Mouse (Mus musculus) gastrocnemius, adult 2 months (tissue): ENCODE results near the gene Bicdl2. TPM values are rescaled to one million over a fixed set of nuclear protein-coding genes. Genes with fewer than 3 reads are reported as not detected.

ENCODE experiments used
- DNase-seq: peaks from one replicate; pipeline ENCODE4 v3.0.0; 2022
- H3K27ac ChIP-seq: fragments of 200-600 bp; 2 replicates; pipeline ENCODE4 v1.8.1; 2022; ENCODE audit warnings: mild to moderate bottlenecking
- H3K4me3 ChIP-seq: fragments of 200-600 bp; 2 replicates; pipeline ENCODE4 v1.8.1; 2022; ENCODE audit warnings: mild to moderate bottlenecking, moderate library complexity
- CTCF ChIP-seq: fragments of 200-600 bp; IDR thresholded peaks from 2 replicates; pipeline ENCODE4 v1.8.1; 2022; ENCODE audit warnings: antibody characterized with exemption, mild to moderate bottlenecking, moderate library complexity
- intact Hi-C: fragments of 180-260 bp; cut with DNase I; formaldehyde crosslinking; loops from one replicate; pipeline ENCODE4 v1.15.1; 2025
- long read RNA-seq, 2 experiments: library from polyadenylated mRNA; stranded (forward); transcript quantifications; one replicate each; pipeline ENCODE4 v2.0.0; 2021
- total RNA-seq, 2 experiments: library from RNA; stranded (reverse); gene quantifications; 2 replicates each; pipeline ENCODE4 v1.2.3; 2021

The Bicdl2 gene
- total RNA-seq: not detected
- long read RNA-seq, experiment 1: 0 reads
- long read RNA-seq, experiment 2: 0 reads

DNA sequence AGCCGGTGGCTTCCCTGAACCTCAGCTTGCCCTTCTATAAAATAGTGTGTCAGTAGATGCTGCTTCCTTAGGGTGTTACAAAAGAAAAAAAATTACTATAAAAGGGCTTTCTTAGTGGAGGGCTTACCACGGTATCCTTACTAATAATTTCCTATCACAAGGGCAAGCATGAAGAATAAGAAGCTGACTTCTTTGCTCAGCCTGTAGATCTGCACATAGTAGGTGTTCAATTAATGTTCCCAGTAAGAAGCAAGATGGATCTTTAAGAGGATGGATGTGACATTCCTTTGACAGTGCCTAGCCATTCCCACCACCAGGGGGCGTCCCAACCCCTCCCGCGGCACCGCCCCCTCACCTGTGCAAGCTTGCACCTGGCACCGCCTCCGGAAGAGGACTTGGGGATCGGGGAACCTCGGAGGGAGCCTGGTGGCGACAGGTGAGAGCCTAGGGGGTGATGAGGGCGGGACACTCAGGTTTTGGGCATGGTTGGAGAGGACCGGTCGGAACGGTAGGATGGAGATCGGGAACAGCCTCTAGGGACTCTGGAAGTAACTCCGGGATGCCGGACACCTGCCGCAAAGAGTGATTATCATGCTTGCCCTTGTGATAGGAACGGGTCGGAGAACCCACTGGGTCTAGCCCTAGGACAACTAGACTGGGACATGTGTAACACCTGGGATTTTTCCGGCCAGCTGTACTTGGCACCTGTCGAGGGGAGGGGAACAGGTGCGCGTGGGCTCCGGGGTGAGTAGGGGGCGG, at the start of gene Bicdl2:
Bicdl2 (plus strand) TSS at position 390 of the 759 bp plus-strand sequence.
- Histone ChIP-seq H3K27ac (no peak within 1 kb of the TSS), H3K4me3 (peak within 1 kb of the TSS; percentile 28)
- TF ChIP-seq CTCF: peak; percentile 82
- DNase-seq: peak; percentile 54
- intact Hi-C loops: loop anchor here (2.0 kb wide), 1 partner anchor 47 kb away; no protein-coding TSS in a partner anchor

- no peak for DNase-seq
- intact Hi-C loops: no loop called here
- TF ChIP-seq CTCF: no peak
- Histone ChIP-seq H3K4me3 (no peak overlapping the region), H3K27ac (no peak overlapping the region)
Observed at GRCm38 (mm10) chr17:23617087-23617486, 43.2 kb upstream of the Bicdl2 start.

- Histone ChIP-seq H3K4me3 (no peak overlapping the region), H3K27ac (no peak overlapping the region)
- intact Hi-C loops: no loop called here
- TF ChIP-seq CTCF: no peak
- DNase-seq: no peak
Observed at GRCm38 (mm10) chr17:23620351-23620750, 40.0 kb upstream of the Bicdl2 start.

DNA sequence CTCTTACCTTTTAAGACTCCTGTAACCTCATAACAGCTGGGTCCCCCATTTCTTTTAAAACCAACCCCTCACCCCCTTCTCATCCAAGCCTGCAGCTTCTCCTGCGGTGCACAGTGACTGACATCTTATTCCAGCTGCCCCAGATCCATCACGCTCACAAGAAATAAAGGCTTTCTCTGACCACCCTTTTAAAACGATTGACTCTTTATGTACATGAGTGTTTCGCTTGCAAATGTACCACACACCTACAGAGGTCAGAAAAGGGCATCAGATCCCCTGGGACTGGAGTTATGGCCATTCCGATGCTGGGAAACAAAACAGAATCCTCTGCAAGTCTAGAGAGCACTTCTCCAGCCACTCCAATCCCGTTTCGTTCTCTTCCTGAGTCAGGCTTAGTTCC, 32.5 kb upstream of the Bicdl2 start:
- no peak for TF ChIP-seq CTCF
- Histone ChIP-seq H3K27ac (no peak overlapping the region), H3K4me3 (no peak overlapping the region)
- no peak for DNase-seq
- intact Hi-C loops: loop anchor here (2.0 kb wide), 1 partner anchor 57 kb away; no protein-coding TSS in a partner anchor

- Histone ChIP-seq H3K4me3 (peak overlapping the region; percentile 43), H3K27ac (no peak overlapping the region)
- intact Hi-C loops: no loop called here
- DNase-seq: peak; percentile 78
- peak; percentile 89 for TF ChIP-seq CTCF
Observed at GRCm38 (mm10) chr17:23630195-23631020, 29.9 kb upstream of the Bicdl2 start.

DNA sequence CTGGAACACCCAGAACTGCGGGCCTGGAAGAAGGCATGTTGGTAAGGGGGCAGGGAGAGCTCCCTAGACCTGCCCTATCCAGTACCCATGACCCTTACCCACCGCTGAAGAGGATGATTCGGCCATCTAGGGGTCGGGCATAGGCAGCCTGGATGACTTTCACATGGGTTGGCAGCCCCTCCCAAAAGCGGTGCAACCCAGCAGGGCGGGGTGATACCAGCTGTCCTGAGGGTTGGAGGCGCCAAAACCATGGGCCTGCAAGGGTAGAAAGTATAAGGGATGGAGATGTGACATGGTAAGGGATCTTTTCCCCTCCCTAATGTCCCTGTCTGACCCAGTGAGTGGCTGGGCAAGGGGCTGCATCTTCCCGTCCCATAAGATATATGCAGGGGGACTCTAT, 29.1 kb upstream of the Bicdl2 start:
- Histone ChIP-seq H3K27ac (no peak overlapping the region), H3K4me3 (no peak overlapping the region)
- TF ChIP-seq CTCF: no peak
- intact Hi-C loops: no loop called here
- DNase-seq: no peak

GRCm38 (mm10) chr17:23644613-23645495, 15.5 kb upstream of the Bicdl2 start, which contains the start of gene Mmp25:
TSS of gene Mmp25 (minus strand) at chr17:23645277.
- intact Hi-C loops: no loop called here
- DNase-seq: no peak
- no peak for TF ChIP-seq CTCF
- peak within 1 kb of the TSS; percentile 65 for H3K4me3 ChIP-seq
- no peak within 1 kb of the TSS for H3K27ac ChIP-seq

DNA sequence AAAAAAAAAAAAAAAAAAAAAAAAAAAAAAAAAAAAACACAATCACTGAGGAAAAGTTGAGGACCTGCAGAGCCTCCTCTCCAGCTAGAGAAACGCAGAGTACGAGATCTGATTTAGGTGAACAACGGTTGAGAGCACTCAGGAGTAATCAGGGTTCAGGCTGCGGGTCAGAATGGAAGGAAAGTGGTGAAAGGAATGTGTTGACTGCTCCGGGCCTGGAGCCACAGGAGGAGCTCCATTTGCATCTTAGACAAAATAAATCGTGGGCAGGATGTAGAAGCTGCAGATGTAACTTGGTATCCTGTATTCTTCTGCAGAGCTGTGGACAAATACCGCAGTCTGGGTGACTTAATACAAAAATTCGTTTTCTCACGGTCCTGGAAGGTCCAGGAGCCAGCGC, 14.4 kb upstream of the Bicdl2 start:
- H3K27ac ChIP-seq: no peak overlapping the region
- intact Hi-C loops: no loop called here
- H3K4me3 ChIP-seq: no peak overlapping the region
- no peak for TF ChIP-seq CTCF
- no peak for DNase-seq

DNA sequence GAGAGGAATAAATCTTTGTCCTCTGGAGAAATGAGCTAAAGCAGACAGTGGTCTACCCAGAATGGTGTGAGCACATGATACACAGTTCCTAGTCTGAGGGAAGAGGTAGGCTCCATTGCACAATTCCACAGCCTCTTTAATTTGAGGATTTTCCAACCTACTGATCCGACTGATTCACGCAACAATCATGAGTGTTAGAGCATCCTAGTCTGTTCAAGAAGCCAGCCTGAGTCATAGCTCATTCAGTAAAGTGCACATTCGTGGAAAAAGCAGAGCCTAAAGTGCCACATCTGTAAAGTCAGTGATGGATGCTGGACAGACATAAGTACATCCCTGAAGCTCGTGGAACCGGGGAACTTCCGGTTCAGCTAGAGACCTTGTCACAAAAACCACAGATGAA, 8.9 kb upstream of the Bicdl2 start:
- TF ChIP-seq CTCF: no peak
- no peak overlapping the region for H3K27ac ChIP-seq
- no peak for DNase-seq
- no peak overlapping the region for H3K4me3 ChIP-seq
- intact Hi-C loops: no loop called here

DNA sequence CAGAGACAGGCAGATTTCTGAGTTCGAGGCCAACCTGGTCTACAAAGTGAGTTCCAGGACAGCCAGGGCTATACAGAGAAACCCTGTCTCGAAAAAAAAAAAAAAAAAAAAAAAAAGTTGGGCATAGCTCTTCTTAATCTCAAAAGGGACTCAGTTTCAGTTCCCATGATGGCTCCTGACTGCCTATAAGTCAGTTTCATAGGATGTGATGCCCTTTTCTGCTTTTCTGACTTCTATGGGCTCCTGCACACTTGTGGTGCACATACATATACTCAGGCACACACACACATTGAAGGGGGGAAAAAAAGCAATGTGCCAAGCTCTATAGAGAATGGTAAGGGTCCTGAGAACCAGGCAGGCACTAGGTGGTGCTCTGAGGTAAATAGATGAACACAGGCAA, 7.0 kb upstream of the Bicdl2 start:
- Histone ChIP-seq H3K27ac (no peak overlapping the region), H3K4me3 (no peak overlapping the region)
- intact Hi-C loops: no loop called here
- TF ChIP-seq CTCF: no peak
- DNase-seq: no peak

DNA sequence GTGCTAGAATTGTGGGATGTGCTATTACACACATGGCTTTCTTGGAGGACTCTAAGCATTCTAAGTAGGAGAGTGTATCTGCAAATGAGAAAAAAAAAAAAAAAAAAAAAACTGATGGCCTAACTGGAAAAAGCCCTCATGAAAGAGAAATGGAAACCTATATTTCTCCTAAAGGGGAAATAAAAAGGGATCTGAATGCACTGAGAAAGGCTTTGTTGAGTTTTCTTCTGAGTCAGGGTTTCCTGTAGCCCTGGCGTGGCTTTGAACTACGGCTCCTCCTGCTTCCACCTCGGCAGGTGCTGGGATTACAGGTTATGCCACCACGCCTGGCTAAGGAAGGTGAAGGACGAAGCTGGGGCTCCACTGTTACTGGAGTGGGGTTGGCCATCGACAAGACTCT, 6.3 kb upstream of the Bicdl2 start:
- no peak overlapping the region for H3K4me3 ChIP-seq
- no peak for TF ChIP-seq CTCF
- H3K27ac ChIP-seq: no peak overlapping the region
- intact Hi-C loops: no loop called here
- DNase-seq: no peak

- no peak for TF ChIP-seq CTCF
- no peak overlapping the region for H3K27ac ChIP-seq
- H3K4me3 ChIP-seq: no peak overlapping the region
- no peak for DNase-seq
- intact Hi-C loops: no loop called here
Observed at GRCm38 (mm10) chr17:23654410-23654809, 5.9 kb upstream of the Bicdl2 start.
